Mouse (Mus musculus) CH12F3 (cell line): ENCODE data around the gene Dock2.

Experiments used
- in situ Hi-C: fragments of 300-500 bp; cut with MboI; formaldehyde crosslinking; loops from 2 replicates; pipeline ENCODE4 v1.14.3; 2020; ENCODE audit warnings: low sequenced_read_pairs

The Dock2 gene

GRCm38 (mm10) chr11:34431978-34432377 lies 351.7 kb downstream of the Dock2 start:
- in situ Hi-C loops = no loop called here

DNA sequence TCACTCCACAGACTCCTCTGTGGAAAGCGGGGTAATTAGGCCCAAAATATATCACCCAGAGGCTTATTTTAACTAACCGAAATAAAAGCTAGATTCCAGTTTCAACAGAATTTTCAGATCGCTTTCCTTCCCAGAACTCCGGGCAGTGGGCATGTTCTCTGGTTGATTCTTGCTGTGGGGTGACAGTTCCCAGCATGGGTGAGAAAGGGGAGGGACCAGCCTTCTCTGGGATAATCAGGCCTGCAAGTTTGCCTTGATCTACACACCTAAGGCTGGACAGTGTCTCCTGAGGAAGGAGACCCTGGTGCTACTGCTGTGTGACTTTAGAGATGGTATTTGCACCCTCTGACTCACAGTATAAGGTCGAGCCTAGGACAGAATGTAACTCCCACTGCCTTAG lies 352.3 kb downstream of the Dock2 start:
- in situ Hi-C loops = no loop called here

DNA sequence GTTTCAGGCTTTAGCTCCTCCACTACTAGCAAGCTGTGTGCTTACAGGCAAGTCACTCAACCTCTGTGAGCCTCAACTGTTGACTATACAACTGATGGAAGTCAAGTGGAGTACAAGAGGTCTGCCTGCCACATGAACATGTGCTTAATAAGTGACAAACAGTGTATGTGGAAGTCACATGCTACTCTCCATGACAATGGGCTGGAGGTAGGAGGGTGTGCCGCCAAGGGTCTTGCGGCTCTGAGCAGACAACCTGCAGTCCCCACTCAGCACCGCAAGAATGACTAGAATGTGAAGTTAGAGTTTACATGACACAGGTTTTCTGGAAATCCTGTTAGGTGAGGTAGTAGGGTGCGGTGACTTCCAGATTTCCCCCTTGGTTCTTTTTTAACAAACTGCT lies 352.8 kb downstream of the Dock2 start:
- in situ Hi-C loops = no loop called here

- in situ Hi-C loops = no loop called here
Measured at GRCm38 (mm10) chr11:34427212-34427611, 356.5 kb downstream of the Dock2 start.

GRCm38 (mm10) chr11:34424546-34424945 lies 359.1 kb downstream of the Dock2 start:
- in situ Hi-C loops = no loop called here

GRCm38 (mm10) chr11:34421061-34421460 lies 362.6 kb downstream of the Dock2 start:
- in situ Hi-C loops = no loop called here

GRCm38 (mm10) chr11:34416619-34416979 lies 367.1 kb downstream of the Dock2 start:
- in situ Hi-C loops = no loop called here

DNA sequence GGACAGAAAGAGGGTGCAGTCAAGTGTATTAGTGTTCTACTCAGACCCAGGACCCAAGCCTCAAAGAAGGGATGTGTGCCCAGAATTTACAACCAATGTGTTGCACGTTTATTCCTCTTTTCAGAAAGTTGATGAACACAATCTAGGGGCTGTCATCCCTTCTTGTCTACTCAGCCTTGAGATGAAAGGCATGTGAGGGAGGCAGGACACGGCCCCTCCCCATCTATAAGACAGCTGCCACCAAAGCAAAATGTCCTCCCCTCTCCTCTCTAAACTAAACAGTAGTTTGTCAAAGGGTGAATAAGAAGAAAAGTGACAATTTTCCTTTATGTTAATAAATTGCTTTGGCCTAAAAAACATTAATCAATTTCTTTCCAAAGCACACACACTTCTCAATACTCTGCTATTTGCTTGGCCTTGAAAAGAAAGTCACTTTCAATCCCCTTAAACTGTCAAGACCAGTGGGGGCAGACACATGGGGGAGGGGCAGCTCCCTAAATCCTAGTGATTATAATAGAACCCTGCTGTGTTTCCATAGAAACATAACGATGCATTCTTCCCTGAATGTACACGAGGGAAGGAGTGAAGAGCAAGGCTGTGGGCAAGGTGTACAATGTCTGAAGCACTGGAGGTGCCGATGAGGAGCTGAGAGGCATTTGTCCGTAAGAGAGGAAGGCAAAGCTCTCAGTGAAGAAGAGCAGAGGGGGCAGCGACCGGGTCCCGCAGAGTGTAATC lies 367.6 kb downstream of the Dock2 start:
- in situ Hi-C loops = no loop called here

- in situ Hi-C loops = no loop called here
Measured at GRCm38 (mm10) chr11:34406850-34407249, 376.8 kb downstream of the Dock2 start.

DNA sequence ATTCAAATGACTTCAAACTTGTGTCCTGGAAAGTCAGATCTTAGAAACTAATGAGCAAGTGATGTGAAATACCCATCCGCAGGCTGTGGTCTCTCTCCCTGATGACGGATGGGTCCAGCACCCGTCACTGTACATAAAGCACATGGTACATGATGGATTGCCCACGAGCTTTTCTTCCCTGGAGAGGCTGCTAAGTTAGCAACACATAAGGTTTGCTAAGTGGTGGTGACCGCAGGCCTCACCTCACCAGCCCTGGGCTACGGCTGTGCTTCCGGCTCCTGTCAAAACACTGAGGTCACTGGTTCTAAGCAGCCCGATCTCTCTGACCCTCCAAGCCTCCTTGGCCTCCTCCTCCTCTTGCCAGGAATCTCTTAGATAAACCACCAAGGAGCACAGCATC lies 377.4 kb downstream of the Dock2 start:
- in situ Hi-C loops = no loop called here

GRCm38 (mm10) chr11:34405311-34405710 lies 378.4 kb downstream of the Dock2 start:
- in situ Hi-C loops = no loop called here

GRCm38 (mm10) chr11:34401343-34401742 lies 382.3 kb downstream of the Dock2 start:
- in situ Hi-C loops = no loop called here

DNA sequence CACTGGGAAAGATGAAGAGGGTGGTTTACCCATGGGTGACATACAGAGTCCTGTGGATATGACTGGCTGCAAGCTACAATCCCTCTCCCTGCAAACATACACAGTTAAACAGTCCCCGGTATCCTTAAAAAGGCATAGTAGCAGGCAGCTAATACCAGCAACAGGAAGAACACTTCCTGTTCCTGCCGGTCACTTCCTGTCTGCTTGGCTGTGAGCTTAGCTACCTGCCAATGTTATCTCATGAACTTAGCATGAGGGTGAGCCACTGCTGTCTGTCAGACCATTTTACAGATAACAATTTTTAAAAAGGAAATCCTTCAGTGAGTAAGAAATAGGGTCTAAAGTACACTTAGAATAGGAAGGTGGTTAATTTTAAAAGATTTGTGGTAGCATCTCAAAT lies 385.1 kb downstream of the Dock2 start:
- in situ Hi-C loops = no loop called here

DNA sequence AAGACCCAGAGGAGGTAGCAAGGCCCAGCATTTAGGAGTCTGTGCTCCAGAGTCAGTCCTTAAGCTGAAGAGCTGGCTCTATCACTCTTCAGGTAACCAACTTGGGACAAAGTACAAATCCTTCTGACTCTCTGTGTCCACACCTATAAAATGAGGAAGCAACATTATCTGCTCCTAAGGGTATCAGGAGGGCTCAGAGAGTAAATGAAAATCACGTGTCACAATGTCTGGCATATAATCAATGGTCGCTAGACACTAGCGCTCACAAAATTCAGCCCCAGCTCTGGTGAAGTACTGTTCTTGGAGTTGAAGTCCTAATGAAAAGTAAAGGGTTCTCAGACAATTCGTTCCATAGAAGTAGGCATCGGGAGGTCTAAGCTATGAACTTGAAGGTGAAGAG lies 386.0 kb downstream of the Dock2 start:
- in situ Hi-C loops = no loop called here

DNA sequence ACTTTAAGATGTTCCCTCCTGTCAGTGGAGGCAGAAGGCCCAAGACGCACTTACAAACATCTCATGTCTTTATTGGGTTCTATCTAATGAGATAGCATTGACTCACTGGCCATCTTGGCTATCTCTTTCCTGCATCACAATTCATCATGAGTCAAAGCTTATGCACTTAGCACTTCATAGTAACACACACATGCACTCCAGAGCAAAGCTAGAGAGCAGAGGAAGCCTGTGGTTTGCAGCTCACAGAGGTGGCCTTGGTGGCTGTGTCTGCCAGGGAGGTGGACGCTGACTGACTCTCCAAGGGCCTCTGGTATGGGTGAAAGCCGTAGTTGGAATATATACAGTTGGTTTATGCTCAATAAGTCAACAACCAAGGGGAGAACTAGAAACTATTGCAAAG lies 387.9 kb downstream of the Dock2 start:
- in situ Hi-C loops = no loop called here

DNA sequence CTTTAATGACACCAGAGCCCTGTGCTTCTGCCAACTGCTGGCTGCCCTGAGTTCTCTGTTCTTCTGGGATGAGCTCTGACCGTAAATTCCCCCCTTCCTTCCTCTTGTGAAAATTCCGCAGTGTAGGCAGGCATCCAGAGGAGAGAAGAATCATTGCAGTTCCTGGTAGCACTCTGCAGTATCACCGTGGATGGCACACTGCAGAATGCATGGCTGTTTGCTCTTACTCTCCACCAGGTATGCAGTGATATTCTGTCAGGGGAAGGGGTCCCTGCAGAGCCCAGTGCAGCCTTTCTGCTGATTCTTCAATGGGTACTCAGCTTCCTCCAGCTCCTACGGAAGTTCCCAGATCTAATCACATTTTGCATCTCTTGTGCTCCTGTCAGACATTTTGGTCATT lies 391.6 kb downstream of the Dock2 start:
- in situ Hi-C loops = no loop called here

DNA sequence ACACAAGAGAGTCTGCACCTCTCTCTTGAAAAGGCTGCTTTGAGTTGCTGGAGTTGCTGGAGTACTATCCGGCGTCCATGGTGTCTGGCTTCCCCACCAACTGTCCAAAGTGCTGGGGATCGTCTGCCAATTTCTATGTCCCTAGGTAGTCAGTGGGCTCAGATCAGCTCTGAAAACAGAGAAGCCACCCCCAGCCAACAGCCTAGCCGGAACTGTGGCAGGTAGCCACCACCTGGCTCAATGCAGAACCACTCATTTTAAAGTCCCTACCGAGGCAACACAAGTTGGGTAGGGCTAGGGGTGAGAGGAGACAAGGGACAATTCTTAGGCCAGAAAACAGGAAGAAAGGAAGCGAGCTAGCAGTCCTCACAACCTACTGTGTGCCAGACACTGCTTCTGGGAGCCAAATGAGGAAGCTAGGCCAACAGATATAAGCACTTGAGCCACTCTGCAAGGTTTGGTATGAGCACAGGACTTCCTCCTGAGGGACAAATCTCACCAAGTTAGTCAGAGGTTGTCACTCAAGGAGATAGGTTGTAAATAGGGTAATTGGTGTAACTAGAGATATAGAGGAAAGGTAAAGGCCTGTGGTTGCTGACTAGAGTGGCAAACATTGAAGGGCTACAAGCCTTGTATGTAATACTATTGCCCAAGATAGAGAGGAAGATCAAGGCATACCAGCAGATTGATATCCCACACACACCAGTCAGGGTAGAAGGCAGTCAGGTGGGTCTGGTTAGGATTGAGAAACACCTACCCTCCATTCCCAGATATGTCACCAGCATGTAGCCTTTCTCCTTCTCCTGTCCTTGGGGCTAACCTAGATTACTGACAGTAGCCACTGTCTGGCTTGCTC lies 394.2 kb downstream of the Dock2 start:
- in situ Hi-C loops = no loop called here

GRCm38 (mm10) chr11:34385001-34385688 lies 398.5 kb downstream of the Dock2 start:
- in situ Hi-C loops = no loop called here

GRCm38 (mm10) chr11:34384178-34384577 lies 399.5 kb downstream of the Dock2 start:
- in situ Hi-C loops = no loop called here

GRCm38 (mm10) chr11:34383501-34383900 lies 400.2 kb downstream of the Dock2 start:
- in situ Hi-C loops = no loop called here

GRCm38 (mm10) chr11:34377649-34378048 lies 406.0 kb downstream of the Dock2 start:
- in situ Hi-C loops = no loop called here

DNA sequence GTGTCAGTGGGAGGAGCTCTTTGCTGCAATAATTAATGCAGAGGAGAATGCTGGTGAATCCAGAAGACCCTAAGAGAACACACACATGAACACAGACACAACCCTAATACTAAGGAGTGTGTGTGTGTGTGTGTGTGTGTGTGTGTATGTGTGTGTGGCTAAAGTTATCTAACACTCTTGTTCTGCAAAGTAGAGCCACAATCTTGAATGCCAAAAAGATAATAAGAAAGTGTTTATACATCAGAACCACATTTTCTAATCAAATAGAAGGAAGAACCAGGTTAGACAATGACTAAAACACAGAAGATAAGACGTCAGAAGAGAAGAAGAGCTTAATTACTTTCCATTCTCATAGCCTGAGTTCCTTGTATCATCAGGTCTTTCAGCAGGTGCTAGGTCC lies 408.1 kb downstream of the Dock2 start:
- in situ Hi-C loops = no loop called here
